Comparison of ENCODE assay signal across 24 mouse cellular contexts in the genomic region with DNA sequence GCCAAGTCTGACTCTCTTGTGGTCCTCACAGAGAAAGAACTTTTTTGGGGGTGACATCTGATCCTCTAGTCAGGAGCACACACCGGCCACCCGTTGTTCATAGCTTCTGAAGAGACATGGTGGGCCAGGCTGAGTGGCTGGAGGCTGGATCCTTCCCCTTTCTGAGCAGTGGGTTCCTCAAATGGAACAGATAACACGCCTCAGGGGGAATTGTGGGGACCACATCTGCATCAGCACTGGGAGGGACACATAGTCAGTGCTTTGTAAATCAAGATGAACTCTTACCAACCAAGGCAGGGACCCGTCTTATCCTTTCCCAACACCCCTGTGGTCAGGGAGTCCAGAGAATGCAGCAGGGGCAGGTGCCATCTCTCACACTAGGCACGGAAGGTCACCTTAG. TPM values are rescaled to one million over a fixed set of nuclear protein-coding genes. Genes with fewer than 3 reads are reported as not detected.
A peak's percentile ranks its signal among the peaks of the same experiment; 100 is the strongest.
DNase-seq lines count a peak whose midpoint lies in the region; ATAC-seq lines count a peak whose summit lies in the region.
"Had no signal": no experiment of that assay in that cellular context is flagged by ENCODE, and none has a peak within 500 bp of the region (broad histone marks: within the 10 kb centered on the region; RNA-seq: fewer than 3 reads in every experiment).

No protein-coding gene starts in this region.

- peak overlapping the region; percentile 49 for H3K4me2 ChIP-seq in liver, embryonic 11.5 days
- 0 out of 2 replicates have a peak overlapping the region, but pooled peaks have one; percentile 41 for H3K4me2 ChIP-seq in liver, embryonic 16.5 days (ENCODE audit: low read depth, low read length)
- H3K4me2 ChIP-seq: embryonic facial prominence, embryonic 15.5 days; forebrain, embryonic 13.5 days; hindbrain, embryonic 12.5 days had no signal

- H3K9ac ChIP-seq in liver, embryonic 11.5 days (ENCODE audit: low read depth, low read length): no peak overlapping the region
- no peak overlapping the region for H3K9ac ChIP-seq in liver, embryonic 16.5 days (ENCODE audit: low read depth, low read length)
- H3K9ac ChIP-seq: embryonic facial prominence, embryonic 15.5 days; forebrain, embryonic 13.5 days; forebrain, postnatal 0 days; hindbrain, embryonic 12.5 days had no signal

- H3K4me1 ChIP-seq in liver, embryonic 11.5 days (replicated peaks; ENCODE audit: control insufficient read depth, insufficient read depth, low read length): peaks cover 31% of the 10 kb centered on the region
- peaks cover 21% of the 10 kb centered on the region for H3K4me1 ChIP-seq in liver, embryonic 16.5 days (ENCODE audit: control insufficient read depth, low read depth, low read length)

- H3K27me3 ChIP-seq in liver, embryonic 11.5 days (replicated peaks; ENCODE audit: control insufficient read depth, insufficient read depth, low read length): peaks cover 34% of the 10 kb centered on the region
- H3K27me3 ChIP-seq in liver, embryonic 16.5 days (ENCODE audit: control insufficient read depth, insufficient read depth, low read depth, low read length): peaks cover 34% of the 10 kb centered on the region

- H3K4me3 ChIP-seq in liver, embryonic 11.5 days (ENCODE audit: low read depth, low read length): no peak overlapping the region
- 0 out of 2 replicates have a peak overlapping the region, but pooled peaks have one; percentile 8 for H3K4me3 ChIP-seq in liver, embryonic 16.5 days (ENCODE audit: low read depth, low read length)
- H3K4me3 ChIP-seq: embryonic facial prominence, embryonic 15.5 days; forebrain, embryonic 13.5 days; gastrocnemius, adult 2 months; heart, embryonic 10.5 days; hindbrain, embryonic 12.5 days had no signal

- H3K27ac ChIP-seq in liver, embryonic 11.5 days (ENCODE audit: low read depth, low read length): no peak overlapping the region
- H3K27ac ChIP-seq in liver, embryonic 16.5 days (ENCODE audit: low read length): peak overlapping the region; percentile 48; the same call in 1 of the 2 replicates
- H3K27ac ChIP-seq: embryonic facial prominence, embryonic 15.5 days; forebrain, embryonic 13.5 days; gastrocnemius, adult 2 months; heart, embryonic 10.5 days; hindbrain, embryonic 12.5 days had no signal

- no peak for ATAC-seq in liver, embryonic 11.5 days (replicated peaks; ENCODE audit: low FRiP score)
- peak; percentile 51 for ATAC-seq in granulocyte monocyte progenitor cell, adult 5-6 weeks (replicated peaks; ENCODE audit: poor library complexity, severe bottlenecking)
- ATAC-seq in liver, embryonic 16.5 days (ENCODE audit: low read depth): no peak
- no peak for ATAC-seq in erythroblast, adult 5-6 weeks (replicated peaks; ENCODE audit: low FRiP score, poor library complexity, severe bottlenecking)
- ATAC-seq: forebrain, embryonic 13.5 days; forebrain, postnatal 0 days; hindbrain, embryonic 16.5 days had no signal

- no peak for DNase-seq in liver, embryonic 11.5 days (ENCODE audit: low spot score)
- no peak for DNase-seq in liver
- DNase-seq in urinary bladder, postnatal 14 days (ENCODE audit: low spot score): no peak
- no peak for DNase-seq in MN1 (ENCODE audit: low spot score)
- DNase-seq: adrenal gland, adult 8-10 months; adrenal gland, postnatal 36 days; cerebellum, adult 2 months; cerebellum, postnatal 10 days; embryo, embryonic 11 days; forebrain, postnatal 0 days; gastrocnemius, adult 2 months; gastrocnemius, postnatal 25 days; heart, postnatal 10 days; heart, postnatal 4 days had no signal

- H3K9me3 ChIP-seq in liver, embryonic 11.5 days (ENCODE audit: control insufficient read depth, low read length): no peaks in the 10 kb centered on the region
- H3K9me3 ChIP-seq in liver, embryonic 16.5 days (replicated peaks; ENCODE audit: control insufficient read depth, low read length): no peaks in the 10 kb centered on the region
- H3K9me3 ChIP-seq: embryonic facial prominence, embryonic 15.5 days; forebrain, embryonic 13.5 days; heart, embryonic 10.5 days; hindbrain, embryonic 12.5 days had no signal

- H3K36me3 ChIP-seq in liver, embryonic 11.5 days (ENCODE audit: control insufficient read depth, insufficient read depth, low read length): no peaks in the 10 kb centered on the region
- H3K36me3 ChIP-seq in liver, embryonic 16.5 days (ENCODE audit: control insufficient read depth, insufficient read depth): no peaks in the 10 kb centered on the region
- H3K36me3 ChIP-seq: embryonic facial prominence, embryonic 15.5 days; heart, embryonic 10.5 days; hindbrain, embryonic 12.5 days had no signal

- 37% methylated on average over 5 of the region's 5 CpGs for WGBS in liver, embryonic 11.5 days
- 22% methylated on average over 5 of the region's 5 CpGs for WGBS in liver, embryonic 16.5 days (ENCODE audit: insufficient replicate concordance)

RNA-seq across cellular contexts. Expression of a gene that starts 3.1 kb away (rescaled TPM):
- polyA plus RNA-seq in liver, embryonic 11.5 days (2014; fragmentation: Nextera tagmentation; extraction: Ambion mirVana): 18.6 and 20.4 TPM in 2 replicates
- not detected in 2 replicates for total RNA-seq in granulocyte monocyte progenitor cell, adult 5-6 weeks (2014; fragmentation: Nextera tagmentation)
- total RNA-seq in granulocyte monocyte progenitor cell, adult 5-6 weeks (2017): 0.26 TPM in 1 of 2 replicates, not detected in the other
- polyA plus RNA-seq in liver, embryonic 16.5 days (2015; fragmentation: Nextera tagmentation; extraction: Ambion mirVana): 23.4 and 28.5 TPM in 2 replicates
- not detected in 2 replicates for total RNA-seq in erythroblast, adult 5-6 weeks (2015; ENCODE audit: low replicate concordance)
- total RNA-seq in erythroblast, adult 5-6 weeks (2017; ENCODE audit: low replicate concordance): not detected in 2 replicates

RNA-seq across cellular contexts. Expression of a gene that starts 13.3 kb away (rescaled TPM):
- 0.36 TPM in 1 of 2 replicates, not detected in the other for polyA plus RNA-seq in liver, embryonic 11.5 days (2014; fragmentation: Nextera tagmentation; extraction: Ambion mirVana)
- not detected in 2 replicates for total RNA-seq in granulocyte monocyte progenitor cell, adult 5-6 weeks (2014; fragmentation: Nextera tagmentation)
- not detected in 2 replicates for total RNA-seq in granulocyte monocyte progenitor cell, adult 5-6 weeks (2017)
- not detected in 2 replicates for polyA plus RNA-seq in liver, embryonic 16.5 days (2015; fragmentation: Nextera tagmentation; extraction: Ambion mirVana)
- total RNA-seq in erythroblast, adult 5-6 weeks (2015; ENCODE audit: low replicate concordance): not detected in 2 replicates
- total RNA-seq in erythroblast, adult 5-6 weeks (2017; ENCODE audit: low replicate concordance): not detected in 2 replicates
- total RNA-seq: gastrocnemius, adult 2 months; gastrocnemius, postnatal 25 days; heart, postnatal 10 days; heart, postnatal 4 days had no signal
- polyA plus RNA-seq: C2C12; embryonic facial prominence, embryonic 11.5 days had no signal

RNA-seq across cellular contexts. Expression of a gene that starts 22.4 kb away (rescaled TPM):
- polyA plus RNA-seq in liver, embryonic 11.5 days (2014; fragmentation: Nextera tagmentation; extraction: Ambion mirVana): 107 TPM in 2 replicates
- 28.6 and 30.4 TPM in 2 replicates for total RNA-seq in granulocyte monocyte progenitor cell, adult 5-6 weeks (2014; fragmentation: Nextera tagmentation)
- total RNA-seq in granulocyte monocyte progenitor cell, adult 5-6 weeks (2017): 27.4 and 56.1 TPM in 2 replicates
- polyA plus RNA-seq in liver, embryonic 16.5 days (2015; fragmentation: Nextera tagmentation; extraction: Ambion mirVana): 71.9 and 77.2 TPM in 2 replicates
- 121 and 131 TPM in 2 replicates for total RNA-seq in erythroblast, adult 5-6 weeks (2015; ENCODE audit: low replicate concordance)
- total RNA-seq in erythroblast, adult 5-6 weeks (2017; ENCODE audit: low replicate concordance): 287 and 456 TPM in 2 replicates

RNA-seq across cellular contexts. Expression of a gene that starts 42.4 kb away (rescaled TPM):
- polyA plus RNA-seq in liver, embryonic 11.5 days (2014; fragmentation: Nextera tagmentation; extraction: Ambion mirVana): 22.4 and 25.6 TPM in 2 replicates
- 5.6 and 8.1 TPM in 2 replicates for total RNA-seq in granulocyte monocyte progenitor cell, adult 5-6 weeks (2014; fragmentation: Nextera tagmentation)
- 4.8 and 8.6 TPM in 2 replicates for total RNA-seq in granulocyte monocyte progenitor cell, adult 5-6 weeks (2017)
- 8.1 and 10.1 TPM in 2 replicates for polyA plus RNA-seq in liver, embryonic 16.5 days (2015; fragmentation: Nextera tagmentation; extraction: Ambion mirVana)
- 0.58 and 10.9 TPM in 2 replicates for total RNA-seq in erythroblast, adult 5-6 weeks (2015; ENCODE audit: low replicate concordance)
- total RNA-seq in erythroblast, adult 5-6 weeks (2017; ENCODE audit: low replicate concordance): 1.8 and 2.6 TPM in 2 replicates
